Mouse (Mus musculus) G1E-ER4 (cell line): ENCODE data around the gene Gm28308. TPM values are rescaled to one million over a fixed set of nuclear protein-coding genes. Genes with fewer than 3 reads are reported as not detected.

Experiments
- GATA1 ChIP-seq: IDR thresholded peaks from one replicate; pipeline ENCODE4 v1.8.0; 2012; ENCODE audit warnings: low read length, inconsistent platforms
- polyA plus RNA-seq: library from polyadenylated mRNA; stranded (reverse); fragments of >175 nt; gene quantifications from 2 replicates; pipeline ENCODE4 v1.2.3, GENCODE M21; 2012

Gene Gm28308
- polyA plus RNA-seq, 1 experiment, result not detected

DNA sequence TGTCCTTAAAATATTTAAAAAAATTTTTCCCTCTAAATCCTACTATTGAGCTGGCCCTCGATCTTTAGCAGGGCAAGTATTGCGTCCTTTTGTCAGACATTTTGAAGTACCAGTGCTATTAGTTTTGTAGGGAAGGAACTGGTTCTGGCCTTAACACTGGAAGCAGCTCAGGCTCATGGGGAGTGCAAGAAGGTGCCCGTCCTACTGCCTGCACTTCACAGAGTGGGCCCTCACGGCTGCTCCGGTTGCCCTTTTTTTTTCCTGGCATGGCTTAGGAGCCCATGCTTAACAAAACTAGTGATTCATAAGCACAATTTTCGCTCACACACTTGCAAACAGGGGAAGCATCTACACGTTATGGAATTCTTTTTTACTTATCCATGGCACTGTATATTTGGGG, 25.8 kb upstream of the Gm28308 start:
- TF ChIP-seq GATA1, result no peak

DNA sequence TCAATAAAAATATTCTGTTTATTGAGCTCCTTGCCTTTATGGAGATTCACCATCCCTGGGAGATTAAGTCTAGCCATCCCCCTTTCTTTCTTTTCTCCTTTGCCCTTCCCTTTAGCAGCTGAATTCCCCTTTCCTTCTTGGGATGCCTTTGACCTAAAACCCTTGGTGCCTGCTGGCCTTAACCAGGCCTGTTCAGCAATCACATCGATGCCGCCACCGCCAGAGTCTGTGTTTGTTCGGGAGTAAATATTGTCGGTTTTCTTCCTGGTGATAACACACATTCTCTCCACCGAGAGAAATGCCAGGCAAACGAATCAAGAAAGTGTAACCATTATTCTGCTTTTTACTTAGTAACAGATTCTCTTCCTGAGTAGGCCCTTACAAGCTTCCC, 25.0 kb upstream of the Gm28308 start:
- no peak for TF ChIP-seq GATA1

DNA sequence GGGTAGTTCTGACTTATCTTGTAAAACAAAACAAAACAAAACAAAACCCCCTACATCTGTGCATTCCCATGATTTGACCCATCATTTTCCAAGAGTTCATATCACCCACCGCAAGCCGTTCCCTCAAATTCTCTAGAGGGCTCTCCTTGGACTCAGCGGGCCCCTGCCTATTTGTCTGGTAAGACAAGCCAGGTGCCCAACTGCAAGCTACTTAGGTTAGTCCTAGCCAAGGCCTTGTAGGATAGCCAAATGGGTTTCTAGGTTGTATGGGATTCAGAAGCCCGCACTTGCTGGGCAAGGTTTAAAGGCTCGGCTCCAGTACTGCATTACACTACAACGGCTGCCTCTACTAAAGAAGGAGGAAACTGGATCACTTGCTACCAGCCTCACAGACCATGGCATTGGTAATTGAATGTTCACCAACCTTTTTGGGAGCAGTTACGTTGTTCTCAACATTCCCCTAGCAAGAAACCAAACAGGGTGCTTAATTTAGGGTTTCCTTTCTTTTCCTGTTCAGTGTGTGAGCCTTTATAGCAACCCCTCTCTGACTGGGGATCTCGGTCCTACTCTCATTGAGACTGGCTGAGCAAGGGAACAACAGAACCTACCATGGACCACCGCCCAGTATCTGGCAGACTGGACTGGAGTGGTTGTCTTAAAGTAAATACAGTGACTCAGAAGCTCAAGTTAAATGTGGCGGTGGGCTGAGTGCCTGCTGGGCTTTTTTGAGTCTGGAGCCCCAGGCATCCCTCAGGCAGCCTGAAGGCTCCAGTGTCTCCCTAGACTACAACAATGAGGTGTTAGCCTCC, 24.4 kb upstream of the Gm28308 start:
- no peak for TF ChIP-seq GATA1

DNA sequence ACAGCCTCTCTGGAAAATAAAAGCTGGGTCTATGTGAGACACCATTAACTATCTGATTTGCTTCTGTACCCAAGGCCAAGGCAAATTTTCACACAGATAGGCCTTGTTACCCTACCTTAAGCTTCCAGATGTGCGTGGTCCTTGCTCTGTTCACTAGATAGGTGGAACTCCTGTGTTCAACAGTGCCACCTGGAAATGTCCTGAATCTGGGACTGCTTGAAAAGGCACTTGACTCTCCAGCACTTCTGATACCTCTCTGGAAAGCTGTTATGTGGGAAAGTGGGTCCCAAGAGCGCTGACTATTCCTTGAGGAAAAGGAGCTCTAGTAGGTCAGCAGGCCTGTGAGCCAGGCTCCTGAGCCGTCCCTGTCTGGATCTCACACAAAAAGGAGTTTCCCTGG, 23.7 kb upstream of the Gm28308 start:
- no peak for TF ChIP-seq GATA1

DNA sequence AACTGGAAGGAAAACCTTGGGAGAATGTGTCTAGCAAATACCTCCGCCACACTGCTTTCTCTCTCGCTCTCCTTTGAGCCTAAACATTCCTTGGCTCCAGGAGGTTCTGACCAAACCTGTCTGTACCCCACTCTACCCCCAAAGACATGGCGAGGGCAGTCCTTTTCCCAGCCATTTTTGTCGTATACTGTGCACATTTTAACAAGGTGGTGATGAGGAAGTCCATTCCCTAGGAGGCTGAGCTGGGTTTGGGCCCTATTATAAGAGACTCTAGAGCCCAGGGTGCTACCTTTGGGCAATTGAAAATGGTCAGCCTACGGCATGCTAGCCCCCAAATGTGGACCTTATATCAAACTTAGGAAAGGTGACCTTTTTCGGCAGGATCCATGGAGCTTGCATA, 22.7 kb upstream of the Gm28308 start:
- TF ChIP-seq GATA1, result no peak

DNA sequence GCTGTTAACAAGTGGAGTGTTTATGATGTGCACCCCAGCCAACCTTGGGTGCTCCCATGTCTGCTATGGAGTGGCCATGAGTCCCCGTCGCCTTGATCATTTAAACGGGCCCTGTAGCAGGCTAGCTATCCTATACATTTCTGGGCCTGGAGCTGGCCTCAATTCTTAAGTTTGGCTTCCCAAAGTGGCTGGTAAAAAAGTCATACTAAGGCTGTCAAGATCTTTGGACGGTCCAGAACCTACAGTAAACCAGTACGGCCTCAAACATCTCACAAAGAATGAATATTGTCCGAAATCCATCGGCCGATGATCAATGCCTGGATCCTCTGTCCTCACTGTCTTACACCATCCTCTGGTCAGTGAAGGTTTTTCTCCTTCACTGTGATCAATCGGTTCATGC, 22.1 kb upstream of the Gm28308 start:
- no peak for TF ChIP-seq GATA1

DNA sequence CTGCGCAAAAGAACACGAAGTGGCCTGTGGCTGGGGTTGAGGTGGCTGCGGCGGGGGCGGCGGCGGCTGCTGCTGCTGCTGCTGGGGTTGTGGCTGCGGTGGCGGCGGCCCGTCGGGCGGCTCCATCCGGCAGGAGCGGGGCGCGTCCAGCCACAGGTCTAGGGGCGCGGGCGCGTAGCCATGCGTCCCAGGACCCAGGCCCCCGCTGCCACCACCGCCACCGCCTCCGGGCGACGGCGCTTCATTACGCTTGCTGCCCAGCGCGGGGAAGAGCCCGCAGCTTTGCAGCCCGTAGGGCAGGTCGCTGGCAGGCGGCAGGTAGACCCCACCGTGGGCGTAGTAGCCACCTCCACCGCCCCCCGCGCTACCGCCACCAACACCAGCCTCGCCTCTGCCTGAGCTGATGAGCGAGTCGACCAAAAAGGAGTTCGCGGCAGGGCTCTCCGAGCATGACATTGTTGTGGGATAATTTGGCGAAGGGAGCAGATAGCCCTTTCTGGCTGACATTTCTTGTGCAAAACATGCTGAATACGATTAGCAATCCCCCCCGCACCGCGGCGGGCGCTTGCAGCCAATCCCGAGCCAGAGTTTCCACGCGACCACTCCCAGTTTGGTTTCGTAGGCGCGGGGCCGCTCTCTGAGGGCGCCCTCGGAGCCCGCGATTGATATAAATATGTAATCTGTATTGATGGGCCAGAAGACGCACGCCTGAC, 21.4 kb upstream of the Gm28308 start:
- TF ChIP-seq GATA1, result no peak

DNA sequence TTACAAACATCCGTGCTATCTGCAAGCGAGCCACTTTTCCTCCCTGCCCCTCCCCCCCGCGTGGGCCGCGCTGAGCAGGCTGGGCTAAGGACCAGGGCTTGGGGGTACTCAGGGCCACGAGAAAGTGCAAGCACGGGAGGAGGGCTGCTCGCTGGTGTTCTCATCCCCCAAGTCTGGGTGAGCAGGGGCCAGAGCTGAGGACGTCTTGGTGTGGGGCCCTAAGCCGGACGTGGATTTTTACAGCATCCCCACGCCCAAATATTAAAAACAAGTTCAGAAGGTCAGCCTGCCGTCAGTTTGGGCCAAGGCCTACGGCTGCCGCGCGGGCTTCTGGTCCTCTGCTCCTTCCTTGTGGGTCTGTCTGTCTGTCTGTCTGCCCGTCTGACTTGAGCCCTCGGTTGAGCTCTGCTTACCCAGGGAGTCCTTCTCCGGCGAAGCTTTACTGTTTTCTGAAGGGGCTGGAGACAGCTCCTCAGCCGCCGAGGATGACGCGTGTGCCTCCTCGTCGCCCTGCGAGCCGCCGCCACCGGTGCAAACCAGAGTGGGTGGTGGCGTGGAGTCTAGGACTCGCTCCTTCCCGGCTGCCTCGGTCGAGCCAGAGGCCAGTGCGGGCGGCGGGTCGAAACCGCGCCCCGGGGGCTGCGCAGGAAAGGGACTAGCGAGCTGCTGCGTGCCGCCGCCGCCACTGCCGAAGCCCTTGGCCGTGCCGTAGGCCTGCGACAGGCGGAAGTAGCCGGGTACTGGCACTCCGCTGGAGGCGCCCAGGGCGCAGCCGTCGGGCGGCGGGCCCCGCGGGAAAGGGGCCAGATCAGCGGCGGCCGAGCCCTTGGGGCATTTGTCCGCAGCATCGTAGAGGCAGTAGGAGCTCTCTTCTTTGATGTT, 20.6 kb upstream of the Gm28308 start:
- no peak for TF ChIP-seq GATA1

DNA sequence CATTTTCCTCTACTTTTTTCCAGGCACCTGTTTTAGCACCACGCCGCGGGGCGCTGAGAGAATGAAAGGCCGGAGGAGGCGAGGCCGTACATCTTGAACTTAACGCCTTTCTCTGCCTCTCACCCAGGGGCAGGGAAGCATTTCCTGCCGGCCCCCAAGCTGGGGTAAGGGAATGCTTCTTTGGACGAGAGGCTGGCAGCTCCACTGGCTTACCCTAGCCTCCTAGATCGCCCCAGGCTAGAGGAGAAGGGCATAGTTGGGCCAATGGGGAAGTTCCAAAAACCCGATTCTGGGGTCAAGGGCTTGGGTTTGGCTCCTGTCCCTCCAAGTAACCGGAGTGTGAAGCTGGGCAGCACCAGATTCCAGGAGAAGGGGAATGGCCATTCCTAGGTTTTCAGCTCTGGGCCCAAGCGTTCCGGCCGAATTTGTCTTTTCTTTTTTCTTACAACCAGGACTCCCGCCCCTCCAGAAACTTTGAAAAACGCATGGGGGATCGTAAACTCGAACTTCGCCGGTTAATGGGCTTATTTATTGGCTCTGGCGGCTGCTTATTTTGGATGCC, 19.9 kb upstream of the Gm28308 start:
- TF ChIP-seq GATA1, result no peak

DNA sequence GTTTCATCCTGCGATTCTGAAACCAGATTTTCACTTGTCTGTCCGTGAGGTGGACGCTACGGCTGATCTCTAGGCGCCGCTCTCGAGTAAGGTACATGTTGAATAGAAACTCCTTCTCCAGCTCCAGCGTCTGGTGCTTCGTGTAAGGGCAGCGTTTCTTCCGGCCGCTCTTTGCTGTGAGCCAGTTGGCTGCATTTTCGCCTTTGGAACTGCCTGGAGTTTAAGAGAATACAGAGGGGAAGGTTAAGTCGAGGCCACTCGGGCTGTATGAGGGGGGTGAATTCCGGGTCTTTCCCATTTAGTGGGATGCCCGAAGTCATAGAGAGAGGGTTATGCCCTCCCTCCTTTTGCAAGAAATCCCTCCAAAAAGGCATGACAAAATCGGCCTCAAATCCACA, 19.4 kb upstream of the Gm28308 start:
- no peak for TF ChIP-seq GATA1

DNA sequence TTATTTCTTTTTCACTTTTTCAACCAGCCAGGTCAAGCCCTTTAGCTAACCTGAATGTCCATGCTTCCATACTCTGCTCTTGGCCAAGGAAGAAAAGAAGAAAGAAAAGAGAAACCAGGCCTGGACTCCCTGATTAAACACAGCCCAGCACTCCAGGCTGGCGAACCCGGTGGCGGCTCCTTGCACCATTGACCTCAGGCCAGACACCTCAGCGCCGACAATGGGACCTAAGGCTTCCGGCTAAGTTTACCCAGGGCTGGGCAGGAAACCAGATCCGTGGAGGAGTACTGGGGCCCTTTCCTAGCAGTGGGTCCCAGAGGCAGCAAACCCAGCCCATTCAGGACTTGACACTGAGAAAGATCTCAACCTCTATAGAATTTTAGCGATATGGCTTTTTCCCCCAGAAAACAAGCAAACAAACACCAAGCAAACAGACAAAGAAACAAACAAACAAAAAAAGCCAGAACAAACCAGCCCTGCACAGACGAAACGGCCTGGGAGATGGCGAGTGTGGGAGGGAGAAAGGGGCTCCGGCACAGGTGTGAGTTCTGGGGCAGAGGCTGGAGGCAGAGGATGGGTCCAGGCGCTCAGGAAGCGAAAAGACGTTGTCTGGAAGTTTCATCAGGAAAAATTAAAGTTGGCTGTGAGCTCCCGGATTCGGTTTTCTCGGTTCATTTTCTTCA, 18.9 kb upstream of the Gm28308 start:
- TF ChIP-seq GATA1, result no peak

DNA sequence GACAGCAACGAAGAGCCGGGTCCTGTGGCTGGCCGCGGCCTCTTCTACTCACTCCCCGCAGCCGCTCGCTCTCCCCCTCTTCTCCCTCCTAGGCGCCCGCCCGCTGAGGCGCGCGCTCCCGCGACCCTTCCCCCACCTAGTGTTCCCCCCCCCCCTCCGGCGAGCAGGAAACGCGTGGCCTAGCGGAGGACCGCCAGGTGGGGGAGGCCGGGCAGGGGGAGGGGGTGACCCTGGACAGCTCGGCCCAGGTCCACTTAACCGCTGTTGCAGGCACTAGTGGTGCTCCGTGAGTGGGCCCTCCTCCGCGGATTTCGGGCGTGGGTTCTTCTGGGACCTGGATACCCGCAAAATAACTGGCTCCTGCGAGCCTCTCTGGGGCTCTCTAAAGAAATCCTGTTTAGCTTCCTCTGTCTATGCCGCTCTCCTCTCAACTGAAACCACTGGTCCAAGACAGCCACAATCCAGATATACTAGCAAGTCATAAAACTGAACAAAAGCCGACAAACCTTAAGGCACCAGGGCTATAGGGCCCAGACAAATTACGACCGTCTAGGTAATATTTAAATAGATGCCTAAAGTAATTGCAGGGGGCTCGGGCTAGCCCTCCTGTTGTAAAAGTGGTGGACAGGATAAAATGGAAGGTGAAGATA, 17.5 kb upstream of the Gm28308 start, which contains the start of gene Hoxa9:
TSS of gene Hoxa9 (minus strand) at position 574 of the 650 bp plus-strand sequence.
- TF ChIP-seq GATA1, result no peak

DNA sequence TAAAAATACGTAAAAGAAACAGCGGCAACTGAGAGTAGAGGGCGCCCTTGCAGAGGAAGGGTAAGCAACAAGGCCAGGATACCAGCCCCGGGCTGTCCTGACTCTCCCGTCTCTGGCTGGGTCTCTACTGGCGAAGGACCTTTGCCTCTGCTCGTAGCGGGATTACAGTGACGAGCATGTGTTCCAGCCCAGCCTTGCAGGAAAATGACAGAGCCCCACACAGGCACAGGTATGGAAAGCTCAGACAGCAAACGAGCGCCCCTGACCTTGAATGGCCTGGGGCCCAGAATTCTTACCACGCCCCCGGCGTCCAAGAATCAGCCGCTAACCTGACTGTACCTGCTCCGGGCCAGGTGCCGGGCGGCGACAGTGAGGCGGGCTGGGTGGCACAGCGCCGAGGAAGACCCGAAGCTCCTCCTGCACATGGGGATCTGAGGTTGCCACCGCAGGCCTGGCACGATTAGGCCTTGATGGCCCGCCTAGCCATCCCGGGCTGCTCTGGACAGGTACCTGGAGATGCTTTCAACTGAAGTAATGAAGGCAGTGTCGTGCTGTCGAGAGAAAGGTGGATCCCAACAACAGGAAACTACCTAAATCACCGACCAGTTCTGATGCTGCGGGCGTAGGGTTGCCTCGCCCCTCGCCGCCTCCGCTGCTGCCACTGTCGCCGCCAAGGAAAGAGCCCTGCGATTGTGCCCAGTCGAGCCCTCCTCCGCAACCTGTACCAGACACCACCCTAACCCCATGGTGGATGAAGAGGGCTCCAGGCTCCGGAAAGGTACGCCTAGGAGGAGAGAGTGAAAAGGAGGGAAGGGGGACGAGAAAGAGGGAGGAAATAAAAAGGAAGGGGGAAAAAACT, 16.6 kb upstream of the Gm28308 start:
- TF ChIP-seq GATA1, result no peak
